Mouse (Mus musculus) brain, embryonic 14.5 days (tissue): ENCODE data around the gene Atrnl1.

ENCODE experiments used
- CTCF ChIP-seq: fragments of 200-500 bp; IDR thresholded peaks from 2 replicates; pipeline ENCODE4 v1.5.1; 2012; ENCODE audit warnings: inconsistent platforms, mild to moderate bottlenecking, moderate library complexity, borderline replicate concordance; ENCODE audit not compliant: insufficient read depth, insufficient read length; ENCODE audit errors: extremely low read depth
- POLR2A ChIP-seq: fragments of 200-500 bp; IDR thresholded peaks from 2 replicates; pipeline ENCODE4 v1.6.1; 2012; ENCODE audit warnings: mild to moderate bottlenecking, inconsistent platforms, borderline replicate concordance; ENCODE audit not compliant: poor library complexity, insufficient read depth, insufficient read length, severe bottlenecking; ENCODE audit errors: extremely low read depth

- TF ChIP-seq POLR2A (no peak), CTCF (no peak)
These were observed 214.7 kb downstream of the Atrnl1 start for GRCm38 (mm10) chr19:57825271-57826207.
